Mouse (Mus musculus) neural tube, embryonic 13.5 days (tissue): ENCODE measurements around the gene Ppp1r21. TPM values are rescaled to one million over a fixed set of nuclear protein-coding genes. Genes with fewer than 3 reads are reported as not detected.

Experiments
- ATAC-seq: fragments of 200-750 bp; cut with Nextera tagmentation; 2 replicates; pipeline ENCODE4 v1.8.0; 2017; ENCODE audit warnings: low read depth, mild to moderate bottlenecking, moderate TSS enrichment, moderate library complexity
- H3K27ac ChIP-seq: fragments of 300-500 bp; sonication (generic); replicated peaks from 2 replicates; pipeline ENCODE4 v1.5.1; 2015; ENCODE audit warnings: moderate library complexity, mild to moderate bottlenecking, inconsistent platforms
- H3K27me3 ChIP-seq: fragments of 300-500 bp; sonication (generic); 2 replicates; pipeline ENCODE4 v1.6.1; 2015; ENCODE audit warnings: mild to moderate bottlenecking, inconsistent platforms
- H3K36me3 ChIP-seq: fragments of 300-500 bp; sonication (generic); 2 replicates; pipeline ENCODE4 v1.6.1; 2015; ENCODE audit warnings: mild to moderate bottlenecking, inconsistent platforms
- H3K4me1 ChIP-seq: fragments of 300-500 bp; sonication (generic); replicated peaks from 2 replicates; pipeline ENCODE4 v1.6.1; 2015; ENCODE audit warnings: inconsistent platforms
- H3K4me2 ChIP-seq: fragments of 300-500 bp; sonication (generic); 2 replicates; pipeline ENCODE4 v1.6.1; 2015; ENCODE audit warnings: inconsistent platforms, mild to moderate bottlenecking, moderate library complexity
- H3K4me3 ChIP-seq: fragments of 300-500 bp; sonication (generic); 2 replicates; pipeline ENCODE4 v1.5.1; 2015; ENCODE audit warnings: mild to moderate bottlenecking, inconsistent platforms
- H3K9ac ChIP-seq: fragments of 300-500 bp; sonication (generic); 2 replicates; pipeline ENCODE4 v1.6.1; 2015; ENCODE audit warnings: moderate library complexity, mild to moderate bottlenecking, inconsistent platforms
- H3K9me3 ChIP-seq: fragments of 300-500 bp; sonication (generic); 2 replicates; pipeline ENCODE4 v1.6.1; 2016; ENCODE audit warnings: inconsistent platforms
- WGBS: fragments of 180-500 bp; shearing (Covaris S2); methylation state at CpG from one replicate; pipeline ENCODE4 v1.1.7; 2015; 5-methylcytosine and 5-hydroxymethylcytosine counted together
- polyA plus RNA-seq: library from polyadenylated mRNA; unstranded; fragments of >200 nt; fragmentation: Nextera tagmentation; extraction: Ambion mirVana; gene quantifications from 2 replicates; pipeline ENCODE4 v1.2.1, GENCODE M21; 2015

Ppp1r21 gene
- polyA plus RNA-seq, 1 experiment from 2014 or later, result 42.8 TPM

DNA sequence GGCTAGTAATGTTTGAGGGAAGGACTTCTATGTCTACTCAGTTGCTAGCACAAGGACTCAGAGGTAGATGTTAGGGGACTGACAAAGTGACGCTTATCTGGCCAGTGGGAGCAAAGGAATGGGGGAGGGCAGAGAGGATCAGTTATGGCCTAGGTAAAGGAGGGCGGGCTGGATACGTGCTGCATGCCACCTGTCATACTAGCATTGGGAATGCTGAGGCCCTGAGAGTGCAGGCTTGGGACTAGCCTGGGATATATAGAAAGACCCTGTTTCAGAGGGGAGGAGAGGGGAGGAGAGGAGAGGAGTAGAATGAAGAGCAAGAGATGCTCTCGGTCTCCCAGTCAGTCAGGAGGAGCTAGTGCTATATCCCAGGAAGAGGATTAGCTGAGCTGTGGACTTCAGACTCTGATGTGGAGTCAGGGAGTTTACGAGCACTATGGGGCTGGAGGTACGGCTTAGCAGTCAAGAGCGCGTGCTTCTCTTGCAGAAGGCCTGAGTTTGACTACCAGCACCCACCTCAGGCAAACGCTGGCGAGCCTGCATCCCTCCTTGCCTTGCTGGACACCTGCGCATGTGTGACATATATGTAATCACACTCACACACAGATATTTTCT is 23.7 kb downstream of the Ppp1r21 start:
- Histone ChIP-seq H3K4me3 (no peak overlapping the region), H3K4me2 (no peak overlapping the region), H3K9ac (no peak overlapping the region), H3K4me1 (peaks cover 12% of the 10 kb centered on the region; the same call in 1 of the 2 replicates), H3K36me3 (peaks cover 62% of the 10 kb centered on the region), H3K27ac (no peak overlapping the region), H3K9me3 (no peaks in the 10 kb centered on the region), H3K27me3 (no peaks in the 10 kb centered on the region)
- no peak for ATAC-seq
- WGBS, result 89% methylated on average over 11 of the region's 11 CpGs

DNA sequence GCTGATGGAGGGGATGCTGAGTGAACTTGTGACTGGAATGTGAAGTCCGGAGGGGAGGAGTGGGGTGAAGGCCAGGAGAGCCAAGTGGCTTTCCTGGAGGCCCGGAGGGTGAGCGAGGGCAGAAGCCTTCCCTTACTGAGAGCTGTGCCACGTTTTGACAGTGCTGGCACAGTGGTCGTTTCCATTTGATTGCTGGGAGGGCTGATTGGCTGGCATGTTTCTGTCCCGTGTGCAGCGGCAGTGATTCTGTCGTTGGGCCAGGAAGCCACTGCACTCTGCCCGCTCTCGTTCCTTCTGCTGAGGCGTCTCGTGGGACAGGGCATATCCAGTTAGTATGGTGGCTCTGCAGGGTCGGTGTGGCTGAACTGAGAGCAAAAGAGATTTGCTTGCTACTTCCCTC is 26.3 kb downstream of the Ppp1r21 start:
- no peaks in the 10 kb centered on the region for H3K9me3 ChIP-seq
- H3K36me3 ChIP-seq, result peaks cover 53% of the 10 kb centered on the region
- no peak overlapping the region for H3K4me3 ChIP-seq
- WGBS, result 82% methylated on average over 13 of the region's 13 CpGs
- H3K27me3 ChIP-seq, result no peaks in the 10 kb centered on the region
- ATAC-seq, result no peak
- H3K9ac ChIP-seq, result no peak overlapping the region
- no peak overlapping the region for H3K4me2 ChIP-seq
- H3K4me1 ChIP-seq, result peaks cover 12% of the 10 kb centered on the region; the same call in 1 of the 2 replicates
- H3K27ac ChIP-seq, result no peak overlapping the region

DNA sequence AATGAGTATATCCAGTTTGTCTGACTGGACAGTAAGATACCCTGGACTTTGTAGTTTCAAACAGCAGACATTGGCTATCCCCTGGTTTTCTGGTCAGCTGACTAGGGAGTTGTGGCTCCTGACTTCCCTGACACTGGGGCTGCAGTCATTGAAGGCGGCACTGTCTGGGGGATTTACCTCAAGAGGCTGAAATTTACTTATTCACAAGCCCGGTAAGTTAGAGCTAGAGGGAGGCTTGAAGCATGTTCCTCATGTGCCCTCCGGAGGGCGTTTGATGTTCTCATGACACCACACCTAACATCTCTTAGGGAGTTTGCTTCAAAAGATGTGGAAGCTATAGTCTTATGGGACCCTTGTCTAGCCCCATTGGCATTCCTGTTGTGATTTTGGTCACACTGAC is 26.8 kb downstream of the Ppp1r21 start:
- Histone ChIP-seq H3K9me3 (no peaks in the 10 kb centered on the region), H3K4me1 (peaks cover 10% of the 10 kb centered on the region; the same call in 1 of the 2 replicates), H3K4me2 (no peak overlapping the region), H3K27ac (no peak overlapping the region), H3K4me3 (no peak overlapping the region), H3K27me3 (no peaks in the 10 kb centered on the region), H3K9ac (no peak overlapping the region), H3K36me3 (peaks cover 55% of the 10 kb centered on the region)
- no peak for ATAC-seq
- WGBS, result 86% methylated on average over 4 of the region's 4 CpGs

DNA sequence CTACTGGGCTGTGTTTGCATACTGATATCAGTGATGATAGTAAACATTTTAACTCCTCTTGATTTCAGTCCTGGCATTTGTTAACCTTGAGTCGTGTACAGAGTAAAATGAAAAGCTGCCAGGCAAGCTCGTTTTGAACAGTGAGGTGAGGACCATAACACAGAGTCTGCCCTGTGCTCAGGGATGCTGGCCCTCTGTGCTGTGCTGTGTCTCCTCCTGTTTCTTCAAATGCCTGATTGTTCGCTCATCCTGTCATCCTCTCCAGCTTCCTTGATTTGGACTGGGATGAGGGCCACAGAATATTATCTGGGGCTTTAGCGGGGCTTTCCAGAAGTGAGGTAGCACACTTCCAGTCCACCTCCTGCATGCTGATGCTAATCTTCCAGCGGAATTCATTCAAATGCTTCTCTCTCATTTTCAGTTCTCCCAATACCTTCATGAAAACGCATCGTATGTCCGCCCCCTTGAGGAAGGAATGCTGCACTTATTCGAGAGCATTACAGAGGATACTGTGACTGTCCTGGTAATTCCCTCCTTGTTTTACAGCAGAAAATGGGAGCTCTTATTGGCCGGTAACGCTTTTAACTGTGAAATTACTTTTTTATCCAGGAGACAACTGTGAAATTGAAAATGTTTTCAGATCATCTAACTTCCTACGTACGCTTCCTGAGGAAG is 28.4 kb downstream of the Ppp1r21 start:
- Histone ChIP-seq H3K4me1 (no peaks in the 10 kb centered on the region), H3K27ac (no peak overlapping the region), H3K4me3 (no peak overlapping the region), H3K36me3 (peaks cover 61% of the 10 kb centered on the region), H3K4me2 (no peak overlapping the region), H3K27me3 (no peaks in the 10 kb centered on the region), H3K9me3 (no peaks in the 10 kb centered on the region), H3K9ac (no peak overlapping the region)
- peak; percentile 74 for ATAC-seq
- WGBS, result 36% methylated on average over 13 of the region's 13 CpGs

DNA sequence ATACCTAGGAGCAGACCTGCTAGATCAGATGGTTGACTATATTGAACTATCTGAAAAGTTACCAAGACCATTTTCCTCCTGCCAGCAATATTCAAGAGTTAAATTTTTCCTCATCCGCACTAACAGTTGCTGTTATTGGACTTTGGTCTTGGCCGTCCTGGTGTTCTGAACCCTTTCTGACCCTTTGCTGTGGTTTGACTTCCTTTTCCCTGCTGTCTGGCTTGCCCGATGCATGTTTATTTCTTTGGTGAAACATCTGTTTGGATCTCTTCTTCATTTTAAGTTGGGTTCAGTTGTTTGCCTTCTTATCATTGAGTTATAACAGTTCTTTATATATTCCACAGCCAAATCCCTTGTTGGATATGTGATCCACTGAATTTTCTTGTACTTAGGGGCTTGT is 33.7 kb downstream of the Ppp1r21 start:
- no peaks in the 10 kb centered on the region for H3K27me3 ChIP-seq
- no peak overlapping the region for H3K4me3 ChIP-seq
- no peak overlapping the region for H3K9ac ChIP-seq
- 90% methylated on average over 3 of the region's 3 CpGs for WGBS
- ATAC-seq, result no peak
- H3K36me3 ChIP-seq, result peaks cover 55% of the 10 kb centered on the region
- no peak overlapping the region for H3K4me2 ChIP-seq
- H3K4me1 ChIP-seq, result no peaks in the 10 kb centered on the region
- no peaks in the 10 kb centered on the region for H3K9me3 ChIP-seq
- H3K27ac ChIP-seq, result no peak overlapping the region

DNA sequence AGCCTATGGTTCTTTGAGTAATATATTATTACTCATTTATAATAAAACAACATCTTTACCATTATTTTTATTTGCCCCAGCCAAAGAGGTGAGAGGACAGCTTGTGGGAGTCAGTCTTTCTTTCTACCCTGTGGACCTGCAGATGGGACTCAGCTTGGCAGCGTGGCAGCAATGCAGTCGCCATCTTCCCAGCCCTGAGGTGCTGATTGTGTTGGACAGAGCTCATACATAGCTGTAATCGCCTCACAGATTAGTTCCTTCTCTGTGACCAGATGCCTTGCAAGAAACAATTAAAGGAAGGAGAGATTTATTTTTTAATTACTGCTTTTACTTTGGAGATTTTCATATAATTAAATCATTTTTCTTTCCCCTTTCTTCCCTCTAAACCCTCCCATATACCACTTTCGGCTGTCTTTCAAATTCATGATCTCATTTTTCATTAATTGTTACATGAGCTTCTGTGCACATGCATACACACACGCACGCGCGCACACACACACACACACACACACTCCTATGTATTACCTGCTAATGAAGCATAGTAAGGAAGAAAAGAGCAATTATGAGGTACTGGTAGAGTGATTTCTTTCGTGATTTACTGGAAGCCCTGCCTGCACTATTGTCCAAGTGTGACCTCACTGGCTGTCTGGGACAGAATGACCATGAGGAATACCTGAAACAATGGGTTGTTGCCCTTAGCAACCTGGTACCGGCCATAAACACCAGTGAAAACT is 40.1 kb downstream of the Ppp1r21 start:
- Histone ChIP-seq H3K27me3 (no peaks in the 10 kb centered on the region), H3K27ac (peak overlapping the region; percentile 55), H3K36me3 (peaks cover 73% of the 10 kb centered on the region), H3K9me3 (no peaks in the 10 kb centered on the region), H3K4me1 (peaks cover 9% of the 10 kb centered on the region), H3K9ac (no peak overlapping the region), H3K4me3 (no peak overlapping the region), H3K4me2 (no peak overlapping the region)
- peak; percentile 81 for ATAC-seq
- WGBS, result 31% methylated on average over 10 of the region's 10 CpGs

DNA sequence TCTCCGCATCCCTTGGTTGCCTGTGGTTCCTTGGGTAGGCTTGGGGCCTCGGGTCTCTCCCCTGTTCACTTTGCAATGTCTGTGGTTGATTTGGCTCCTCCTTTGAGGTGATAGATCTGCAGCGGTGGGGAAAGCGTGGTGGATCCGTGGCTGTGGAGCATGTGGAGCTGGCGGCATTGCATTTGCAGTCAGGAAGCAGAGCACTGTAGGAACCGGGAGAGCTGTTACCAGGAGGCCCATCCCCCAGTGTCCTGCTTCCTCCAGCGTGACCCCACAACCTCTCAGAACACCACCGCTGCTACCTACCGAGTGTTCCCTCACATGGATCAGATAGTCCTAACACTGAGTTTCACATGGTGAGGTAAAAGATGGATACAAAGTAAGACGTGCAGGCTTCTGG is 40.9 kb downstream of the Ppp1r21 start:
- H3K4me3 ChIP-seq, result no peak overlapping the region
- peak overlapping the region; percentile 55 for H3K27ac ChIP-seq
- no peak overlapping the region for H3K9ac ChIP-seq
- no peaks in the 10 kb centered on the region for H3K9me3 ChIP-seq
- no peak overlapping the region for H3K4me2 ChIP-seq
- no peaks in the 10 kb centered on the region for H3K27me3 ChIP-seq
- H3K36me3 ChIP-seq, result peaks cover 77% of the 10 kb centered on the region
- peak; percentile 57; the same call in 1 of the 2 replicates for ATAC-seq
- WGBS, result 59% methylated on average over 11 of the region's 11 CpGs
- peaks cover 9% of the 10 kb centered on the region for H3K4me1 ChIP-seq

DNA sequence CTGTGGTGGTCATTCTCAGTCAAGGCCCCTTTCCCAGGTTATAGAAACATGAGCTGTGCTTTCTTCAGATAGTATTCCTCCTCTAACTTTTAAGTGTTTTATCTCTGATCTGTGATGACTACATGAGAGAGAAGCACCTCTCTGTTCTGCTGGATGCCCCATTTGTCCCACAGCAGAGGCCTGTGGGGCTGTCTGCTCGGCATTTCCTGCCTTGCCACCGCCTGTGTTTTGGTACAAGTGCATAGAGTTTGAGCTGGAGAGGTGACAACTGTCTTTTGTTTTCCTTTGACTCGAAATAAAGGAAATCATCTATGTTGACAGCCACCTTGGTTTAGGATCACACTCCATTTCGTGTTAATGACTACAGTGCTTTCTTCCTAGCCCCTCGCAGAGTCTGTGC is 44.9 kb downstream of the Ppp1r21 start:
- Histone ChIP-seq H3K4me3 (no peak overlapping the region), H3K4me1 (peaks cover 17% of the 10 kb centered on the region), H3K27me3 (no peaks in the 10 kb centered on the region), H3K9ac (no peak overlapping the region), H3K9me3 (no peaks in the 10 kb centered on the region), H3K4me2 (no peak overlapping the region), H3K36me3 (peaks cover 71% of the 10 kb centered on the region), H3K27ac (no peak overlapping the region)
- ATAC-seq, result no peak
- 80% methylated on average over 5 of the region's 5 CpGs for WGBS

DNA sequence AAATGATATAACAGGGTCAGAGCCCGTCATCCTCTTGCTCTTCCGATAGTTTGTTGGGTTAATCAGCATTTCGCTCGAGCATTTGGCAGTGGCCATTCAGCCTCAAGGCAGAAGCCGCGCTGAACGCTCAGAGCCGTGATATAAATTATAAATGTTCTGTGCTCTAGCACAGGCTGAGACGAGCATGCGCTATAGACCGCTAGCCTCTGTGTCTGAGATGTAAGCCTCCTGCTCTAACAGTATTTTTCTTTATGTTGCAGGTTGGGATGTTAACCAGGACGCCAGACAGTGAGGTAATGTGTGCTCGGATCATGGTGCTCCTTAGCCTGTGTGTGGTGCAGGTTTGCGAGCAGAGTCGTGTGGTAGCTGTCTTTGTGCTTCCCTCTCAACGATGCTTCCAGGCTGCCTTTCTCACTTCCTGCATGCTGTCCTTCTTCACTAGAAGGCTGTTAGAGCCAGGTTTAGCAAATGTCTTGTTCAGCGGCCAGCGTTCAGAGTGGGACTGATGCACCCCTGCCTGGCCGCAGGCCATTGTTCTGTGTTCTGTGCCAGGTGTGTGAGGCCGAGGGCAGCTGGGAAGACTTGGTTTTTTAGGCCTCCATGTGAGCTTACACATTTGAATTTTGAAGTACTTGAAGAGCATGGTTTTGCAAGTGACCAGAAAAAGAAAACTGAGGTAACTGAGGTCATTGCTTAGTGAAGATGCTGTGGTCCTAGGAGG is 48.8 kb downstream of the Ppp1r21 start:
- H3K9ac ChIP-seq, result peak overlapping the region; percentile 57; the same call in 1 of the 2 replicates
- WGBS, result 57% methylated on average over 20 of the region's 20 CpGs
- H3K27me3 ChIP-seq, result no peaks in the 10 kb centered on the region
- peak; percentile 66 for ATAC-seq
- H3K36me3 ChIP-seq, result peaks cover 79% of the 10 kb centered on the region
- 0 out of 2 replicates have a peak, but pooled peaks cover 16% of the 10 kb centered on the region for H3K4me1 ChIP-seq
- H3K4me2 ChIP-seq, result peak overlapping the region; percentile 25
- no peak overlapping the region for H3K4me3 ChIP-seq
- peak overlapping the region; percentile 87 for H3K27ac ChIP-seq
- H3K9me3 ChIP-seq, result no peaks in the 10 kb centered on the region

DNA sequence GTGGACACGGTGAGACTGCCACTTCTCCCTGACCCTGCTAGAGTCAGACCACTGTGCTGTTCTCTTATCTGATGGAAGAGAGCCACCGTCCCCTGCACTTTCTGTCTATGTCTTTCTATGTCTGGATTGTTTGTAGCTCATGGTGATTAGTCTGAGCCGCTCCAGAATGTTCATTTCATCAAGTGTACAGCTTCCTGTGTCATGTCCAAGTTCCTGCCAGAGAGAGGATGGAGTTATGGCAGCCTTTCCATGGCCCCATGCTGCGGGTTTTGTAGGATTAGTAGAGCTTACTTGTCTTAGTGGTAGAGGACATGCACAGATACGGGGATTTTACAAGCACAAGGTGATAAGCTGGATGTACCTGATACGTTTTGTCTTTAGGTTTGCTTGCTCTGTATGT is 50.6 kb downstream of the Ppp1r21 start:
- H3K4me2 ChIP-seq, result no peak overlapping the region
- peak overlapping the region; percentile 29; the same call in 1 of the 2 replicates for H3K27ac ChIP-seq
- H3K36me3 ChIP-seq, result peaks cover 87% of the 10 kb centered on the region
- H3K9me3 ChIP-seq, result no peaks in the 10 kb centered on the region
- no peak overlapping the region for H3K9ac ChIP-seq
- 91% methylated on average over 6 of the region's 6 CpGs for WGBS
- no peak overlapping the region for H3K4me3 ChIP-seq
- 0 out of 2 replicates have a peak, but pooled peaks cover 16% of the 10 kb centered on the region for H3K4me1 ChIP-seq
- H3K27me3 ChIP-seq, result no peaks in the 10 kb centered on the region
- ATAC-seq, result no peak

DNA sequence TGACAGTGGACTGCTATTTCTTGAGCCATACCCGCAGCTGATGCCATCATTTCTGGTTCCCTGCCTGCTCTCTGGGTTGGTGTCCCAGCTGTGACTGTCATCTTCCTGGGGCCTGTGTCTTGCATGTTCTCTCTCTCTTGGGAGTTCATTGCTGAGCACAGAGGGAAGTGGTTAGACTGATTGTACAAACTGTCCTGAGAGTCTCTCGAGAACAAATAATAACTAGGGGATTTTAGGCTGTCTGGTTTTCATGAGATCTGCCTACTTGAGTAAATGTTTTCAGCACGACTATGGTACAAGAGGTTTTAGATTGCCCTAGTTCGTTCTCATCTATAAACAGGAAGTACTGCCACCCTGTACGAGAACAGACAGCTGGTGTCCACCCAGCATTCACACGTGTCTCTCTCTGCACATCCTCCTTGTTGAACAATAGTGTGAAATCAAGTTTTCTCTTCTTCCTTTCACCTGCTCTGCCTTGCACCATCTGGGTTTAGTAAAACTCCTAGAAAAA is 51.6 kb downstream of the Ppp1r21 start:
- no peak for ATAC-seq
- Histone ChIP-seq H3K4me3 (no peak overlapping the region), H3K36me3 (peaks cover 87% of the 10 kb centered on the region), H3K9me3 (no peaks in the 10 kb centered on the region), H3K4me2 (no peak overlapping the region), H3K4me1 (0 out of 2 replicates have a peak, but pooled peaks cover 16% of the 10 kb centered on the region), H3K27ac (no peak overlapping the region), H3K27me3 (no peaks in the 10 kb centered on the region), H3K9ac (no peak overlapping the region)
- WGBS, result 72% methylated on average over 6 of the region's 6 CpGs
